Mouse (Mus musculus): ENCODE data around the gene Knop1.

Knop1 gene

GRCm38 (mm10) chr7:118855877-118856304, at the start of gene Knop1:
Knop1 (minus strand) TSS chr7:118856254.
- no peak for DNase-seq (ENCODE audit: low read depth, low spot score)

GRCm38 (mm10) chr7:118904530-118904929, 48.5 kb upstream of the Knop1 start:
- no peak for DNase-seq (ENCODE audit: low read depth, low spot score)

GRCm38 (mm10) chr7:118903879-118904278, 47.8 kb upstream of the Knop1 start:
- DNase-seq (ENCODE audit: low read depth, low spot score), result no peak

- no peak for DNase-seq (ENCODE audit: low read depth, low spot score)
These were observed 46.9 kb upstream of the Knop1 start for GRCm38 (mm10) chr7:118902944-118903343.

GRCm38 (mm10) chr7:118900090-118900489, 44.0 kb upstream of the Knop1 start:
- DNase-seq (ENCODE audit: low read depth, low spot score), result no peak

GRCm38 (mm10) chr7:118898063-118898462, 42.0 kb upstream of the Knop1 start:
- DNase-seq (ENCODE audit: low read depth, low spot score), result no peak

- peak; percentile 24 for DNase-seq (ENCODE audit: low read depth, low spot score)
These were observed 39.7 kb upstream of the Knop1 start for GRCm38 (mm10) chr7:118895469-118896450.

GRCm38 (mm10) chr7:118889046-118889680, 33.1 kb upstream of the Knop1 start:
- DNase-seq (ENCODE audit: low read depth, low spot score), result no peak

GRCm38 (mm10) chr7:118887303-118888055, 31.4 kb upstream of the Knop1 start:
- no peak for DNase-seq (ENCODE audit: low read depth, low spot score)

GRCm38 (mm10) chr7:118884969-118885368, 28.9 kb upstream of the Knop1 start:
- DNase-seq (ENCODE audit: low read depth, low spot score), result no peak

- DNase-seq (ENCODE audit: low read depth, low spot score), result no peak
These were observed 27.9 kb upstream of the Knop1 start for GRCm38 (mm10) chr7:118883957-118884356.

GRCm38 (mm10) chr7:118879466-118880029, 23.5 kb upstream of the Knop1 start:
- no peak for DNase-seq (ENCODE audit: low read depth, low spot score)

GRCm38 (mm10) chr7:118865362-118865761, 9.3 kb upstream of the Knop1 start:
- no peak for DNase-seq (ENCODE audit: low read depth, low spot score)

GRCm38 (mm10) chr7:118858640-118859039, 2.6 kb upstream of the Knop1 start:
- no peak for DNase-seq (ENCODE audit: low read depth, low spot score)

- peak; percentile 92 for DNase-seq (ENCODE audit: low read depth, low spot score)
These were observed 730 bp downstream of the Knop1 start, which contains the start of gene Iqck for GRCm38 (mm10) chr7:118855171-118855876. Iqck (plus strand) TSS chr7:118855752.

GRCm38 (mm10) chr7:118854606-118855005, 1.4 kb downstream of the Knop1 start:
- no peak for DNase-seq (ENCODE audit: low read depth, low spot score)

- DNase-seq (ENCODE audit: low read depth, low spot score), result no peak
These were observed 3.4 kb downstream of the Knop1 start for GRCm38 (mm10) chr7:118852611-118853010.

- DNase-seq (ENCODE audit: low read depth, low spot score), result no peak
These were observed 4.5 kb downstream of the Knop1 start for GRCm38 (mm10) chr7:118851571-118851970.

- DNase-seq (ENCODE audit: low read depth, low spot score), result no peak
These were observed 5.3 kb downstream of the Knop1 start for GRCm38 (mm10) chr7:118850676-118851290.

- no peak for DNase-seq (ENCODE audit: low read depth, low spot score)
These were observed 6.4 kb downstream of the Knop1 start for GRCm38 (mm10) chr7:118849543-118850250.

All from CD4-positive helper T cell, adult 2 months (primary cell).